15 mouse cellular contexts compared by ENCODE assay signal in genomic region chr14:47951041-47951440, GRCm38 (mm10).
DNase-seq lines count a peak whose midpoint lies in the region.
"Had no signal": no experiment of that assay in that cellular context is flagged by ENCODE, and none has a peak within 500 bp of the region (broad histone marks: within the 10 kb centered on the region; RNA-seq: fewer than 3 reads in every experiment).

No protein-coding gene starts in this region.

- DNase-seq in kidney, adult 18-20 months: peak; percentile 57
- DNase-seq in kidney, postnatal 4 days: no peak
- peak; percentile 43 for DNase-seq in kidney, adult 9 months
- DNase-seq in kidney, postnatal 10 days: no peak
- peak; percentile 27 to 63 for DNase-seq in kidney, postnatal 36 days
- no peak for DNase-seq in adrenal gland, postnatal 4 days (ENCODE audit: low spot score in 2 of 2)
- DNase-seq: adrenal gland, adult 8-10 months; adrenal gland, postnatal 25 days; cerebellum, adult 18-20 months; cerebellum, adult 9-10 months; cerebellum, postnatal 14 days; gastrocnemius, postnatal 10 days; gastrocnemius, postnatal 36 days; heart, postnatal 10 days; heart, postnatal 36 days had no signal

Comparison
In these comparisons a context has a peak if more than half of its experiments do, and no peak if none do; other contexts are left out.
1. DNase-seq: peak in kidney, adult 18-20 months (single experiment), kidney, adult 9 months (single experiment) and kidney, postnatal 36 days (2 of 2); none in kidney, postnatal 4 days (0 of 2), kidney, postnatal 10 days (single experiment) and adrenal gland, postnatal 4 days (0 of 2).